Mouse (Mus musculus): ENCODE results near the gene Myo16.

Myo16 gene

GRCm38 (mm10) chr8:10153611-10154438 is at the start of gene Myo16:
Gene Myo16 (plus strand): TSS chr8:10153911.
- DNase-seq (ENCODE audit: low spot score), result peak; percentile 66

- no peak for DNase-seq (ENCODE audit: low spot score)
Observed at GRCm38 (mm10) chr8:10108516-10109271, 45.0 kb upstream of the Myo16 start.

- DNase-seq (ENCODE audit: low spot score), result no peak
Observed at GRCm38 (mm10) chr8:10122749-10123148, 31.0 kb upstream of the Myo16 start.

GRCm38 (mm10) chr8:10123412-10123811 is 30.3 kb upstream of the Myo16 start:
- DNase-seq (ENCODE audit: low spot score), result no peak

GRCm38 (mm10) chr8:10125684-10126083 is 28.0 kb upstream of the Myo16 start:
- DNase-seq (ENCODE audit: low spot score), result no peak

GRCm38 (mm10) chr8:10130513-10131414 is 22.9 kb upstream of the Myo16 start:
- DNase-seq (ENCODE audit: low spot score), result no peak

GRCm38 (mm10) chr8:10139536-10139935 is 14.2 kb upstream of the Myo16 start:
- peak; percentile 40 for DNase-seq (ENCODE audit: low spot score)

- DNase-seq (ENCODE audit: low spot score), result no peak
Observed at GRCm38 (mm10) chr8:10143961-10144360, 9.8 kb upstream of the Myo16 start.

- no peak for DNase-seq (ENCODE audit: low spot score)
Observed at GRCm38 (mm10) chr8:10151692-10152247, 1.9 kb upstream of the Myo16 start.

- peak; percentile 29 for DNase-seq (ENCODE audit: low spot score)
Observed at GRCm38 (mm10) chr8:10154439-10154745, 681 bp downstream of the Myo16 start.

- no peak for DNase-seq (ENCODE audit: low spot score)
Observed at GRCm38 (mm10) chr8:10155075-10155474, 1.4 kb downstream of the Myo16 start.

GRCm38 (mm10) chr8:10161106-10161505 is 7.4 kb downstream of the Myo16 start:
- DNase-seq (ENCODE audit: low spot score), result no peak

- DNase-seq (ENCODE audit: low spot score), result no peak
Observed at GRCm38 (mm10) chr8:10164959-10165358, 11.2 kb downstream of the Myo16 start.

GRCm38 (mm10) chr8:10168326-10168725 is 14.6 kb downstream of the Myo16 start:
- DNase-seq (ENCODE audit: low spot score), result no peak

GRCm38 (mm10) chr8:10169894-10170293 is 16.2 kb downstream of the Myo16 start:
- no peak for DNase-seq (ENCODE audit: low spot score)

GRCm38 (mm10) chr8:10171321-10171720 is 17.6 kb downstream of the Myo16 start:
- no peak for DNase-seq (ENCODE audit: low spot score)

GRCm38 (mm10) chr8:10172278-10172677 is 18.6 kb downstream of the Myo16 start:
- DNase-seq (ENCODE audit: low spot score), result no peak

- DNase-seq (ENCODE audit: low spot score), result peak; percentile 27
Observed at GRCm38 (mm10) chr8:10173033-10173747, 19.5 kb downstream of the Myo16 start.

GRCm38 (mm10) chr8:10174201-10174840 is 20.6 kb downstream of the Myo16 start:
- no peak for DNase-seq (ENCODE audit: low spot score)

- no peak for DNase-seq (ENCODE audit: low spot score)
Observed at GRCm38 (mm10) chr8:10174841-10175680, 21.4 kb downstream of the Myo16 start.

Data from embryo, embryonic 10 days (tissue).